Mouse (Mus musculus) hindbrain, embryonic 11.5 days (tissue): Measurements from ENCODE around the gene Lmntd1. TPM values are rescaled to one million over a fixed set of nuclear protein-coding genes. Genes with fewer than 3 reads are reported as not detected.

Source experiments
- ATAC-seq: fragments of 200-750 bp; cut with Nextera tagmentation; 2 replicates; pipeline ENCODE4 v1.8.0; 2017; ENCODE audit warnings: mild to moderate bottlenecking, moderate TSS enrichment, moderate library complexity; ENCODE audit not compliant: low FRiP score
- DNase-seq: peaks from one replicate; pipeline ENCODE4 v3.0.0-alpha.2; 2015; ENCODE audit warnings: low spot score
- H3K27ac ChIP-seq: fragments of 300-500 bp; sonication (generic); 2 replicates; pipeline ENCODE4 v1.5.1; 2014; ENCODE audit warnings: mild to moderate bottlenecking, low read depth, low read length
- H3K27me3 ChIP-seq: fragments of 300-500 bp; sonication (generic); 2 replicates; pipeline ENCODE4 v1.6.1; 2014; ENCODE audit warnings: mild to moderate bottlenecking, low read length, moderate library complexity, mixed read lengths; ENCODE audit not compliant: control insufficient read depth, insufficient read depth
- H3K36me3 ChIP-seq: fragments of 300-500 bp; sonication (generic); 2 replicates; pipeline ENCODE4 v1.6.1; 2014; ENCODE audit warnings: mild to moderate bottlenecking, low read length, moderate library complexity, mixed read lengths; ENCODE audit not compliant: control insufficient read depth, insufficient read depth
- H3K4me1 ChIP-seq: fragments of 300-500 bp; sonication (generic); replicated peaks from 2 replicates; pipeline ENCODE4 v1.6.1; 2014; ENCODE audit warnings: low read length, mixed read lengths; ENCODE audit not compliant: control insufficient read depth, insufficient read depth
- H3K4me2 ChIP-seq: fragments of 300-500 bp; sonication (generic); replicated peaks from 2 replicates; pipeline ENCODE4 v1.6.1; 2014; ENCODE audit warnings: mild to moderate bottlenecking, low read depth, low read length
- H3K4me3 ChIP-seq: fragments of 300-500 bp; sonication (generic); 2 replicates; pipeline ENCODE4 v1.5.1; 2014; ENCODE audit warnings: low read depth, low read length
- H3K9ac ChIP-seq: fragments of 300-500 bp; sonication (generic); 2 replicates; pipeline ENCODE4 v1.6.1; 2014; ENCODE audit warnings: low read depth, low read length
- H3K9me3 ChIP-seq: fragments of 300-500 bp; sonication (generic); 2 replicates; pipeline ENCODE4 v1.6.1; 2016; ENCODE audit warnings: low read length; ENCODE audit not compliant: control insufficient read depth
- WGBS: fragments of 180-500 bp; shearing (Covaris S2); extraction: QIAGEN DNeasy Blood & Tissue Kit; methylation state at CpG from one replicate; pipeline ENCODE4 v1.1.7; 2014; 5-methylcytosine and 5-hydroxymethylcytosine counted together
- polyA plus RNA-seq: library from polyadenylated mRNA; unstranded; fragments of >200 nt; fragmentation: Nextera tagmentation; extraction: Ambion mirVana; gene quantifications from 2 replicates; pipeline ENCODE4 v1.2.1, GENCODE M21; 2014

The Lmntd1 gene
- polyA plus RNA-seq, 1 experiment from 2014 or later: not detected

GRCm38 (mm10) chr6:145612611-145613010 lies 1.5 kb downstream of the Lmntd1 start:
- Histone ChIP-seq H3K4me3 (no peak overlapping the region), H3K9me3 (no peaks in the 10 kb centered on the region), H3K27me3 (no peaks in the 10 kb centered on the region), H3K9ac (no peak overlapping the region), H3K4me1 (no peaks in the 10 kb centered on the region), H3K27ac (no peak overlapping the region), H3K4me2 (no peak overlapping the region), H3K36me3 (no peaks in the 10 kb centered on the region)
- DNase-seq (no peak), ATAC-seq (no peak)
- 91% methylated on average over 3 of the region's 3 CpGs for WGBS

GRCm38 (mm10) chr6:145610901-145611300 lies 3.2 kb downstream of the Lmntd1 start:
- H3K4me2 ChIP-seq: no peak overlapping the region
- ATAC-seq: no peak
- WGBS: 86% methylated on average over 5 of the region's 5 CpGs

GRCm38 (mm10) chr6:145608693-145609092 lies 5.4 kb downstream of the Lmntd1 start:
- no peaks in the 10 kb centered on the region for H3K27me3 ChIP-seq
- H3K4me1 ChIP-seq: no peaks in the 10 kb centered on the region

More at GRCm38 (mm10) chr6:145610901-145611300, 3.2 kb downstream of the Lmntd1 start:
- Histone ChIP-seq H3K27ac (no peak overlapping the region), H3K9me3 (no peaks in the 10 kb centered on the region), H3K4me3 (no peak overlapping the region), H3K27me3 (no peaks in the 10 kb centered on the region), H3K36me3 (no peaks in the 10 kb centered on the region), H3K4me1 (no peaks in the 10 kb centered on the region), H3K9ac (no peak overlapping the region)
- no peak for DNase-seq

GRCm38 (mm10) chr6:145607746-145608145 lies 6.4 kb downstream of the Lmntd1 start:
- no peaks in the 10 kb centered on the region for H3K9me3 ChIP-seq
- no peaks in the 10 kb centered on the region for H3K36me3 ChIP-seq
- no peak for DNase-seq
- H3K27ac ChIP-seq: no peak overlapping the region
- H3K27me3 ChIP-seq: no peaks in the 10 kb centered on the region
- H3K4me2 ChIP-seq: no peak overlapping the region
- no peak overlapping the region for H3K9ac ChIP-seq
- no peak overlapping the region for H3K4me3 ChIP-seq
- no peak for ATAC-seq
- 90% methylated on average over 4 of the region's 4 CpGs for WGBS
- no peaks in the 10 kb centered on the region for H3K4me1 ChIP-seq

More at GRCm38 (mm10) chr6:145608693-145609092, 5.4 kb downstream of the Lmntd1 start:
- no peaks in the 10 kb centered on the region for H3K36me3 ChIP-seq
- no peak overlapping the region for H3K4me3 ChIP-seq
- WGBS: 83% methylated on average over 5 of the region's 5 CpGs
- H3K9ac ChIP-seq: no peak overlapping the region
- H3K27ac ChIP-seq: no peak overlapping the region
- DNase-seq: no peak
- H3K4me2 ChIP-seq: no peak overlapping the region
- ATAC-seq: no peak
- H3K9me3 ChIP-seq: no peaks in the 10 kb centered on the region

GRCm38 (mm10) chr6:145605203-145605602 lies 8.9 kb downstream of the Lmntd1 start:
- DNase-seq (no peak), ATAC-seq (no peak)
- H3K4me3 ChIP-seq: no peak overlapping the region
- H3K4me2 ChIP-seq: no peak overlapping the region
- WGBS: 59% methylated on average over 3 of the region's 3 CpGs
- H3K27me3 ChIP-seq: no peaks in the 10 kb centered on the region
- H3K9ac ChIP-seq: no peak overlapping the region
- H3K36me3 ChIP-seq: no peaks in the 10 kb centered on the region
- H3K27ac ChIP-seq: no peak overlapping the region
- H3K4me1 ChIP-seq: no peaks in the 10 kb centered on the region
- H3K9me3 ChIP-seq: no peaks in the 10 kb centered on the region

GRCm38 (mm10) chr6:145604648-145605047 lies 9.5 kb downstream of the Lmntd1 start:
- H3K4me2 ChIP-seq: no peak overlapping the region
- ATAC-seq: no peak
- no peak for DNase-seq
- H3K9ac ChIP-seq: no peak overlapping the region
- H3K27ac ChIP-seq: no peak overlapping the region
- 79% methylated on average over 4 of the region's 4 CpGs for WGBS
- no peaks in the 10 kb centered on the region for H3K36me3 ChIP-seq
- no peak overlapping the region for H3K4me3 ChIP-seq
- no peaks in the 10 kb centered on the region for H3K27me3 ChIP-seq
- no peaks in the 10 kb centered on the region for H3K4me1 ChIP-seq
- H3K9me3 ChIP-seq: no peaks in the 10 kb centered on the region

- H3K27me3 ChIP-seq: no peaks in the 10 kb centered on the region
- H3K36me3 ChIP-seq: no peaks in the 10 kb centered on the region
- no peak overlapping the region for H3K4me3 ChIP-seq
- DNase-seq: no peak
- no peaks in the 10 kb centered on the region for H3K9me3 ChIP-seq
- WGBS: 45% methylated on average over 2 of the region's 2 CpGs
- no peaks in the 10 kb centered on the region for H3K4me1 ChIP-seq
- no peak overlapping the region for H3K27ac ChIP-seq
- H3K9ac ChIP-seq: no peak overlapping the region
- no peak for ATAC-seq
- H3K4me2 ChIP-seq: no peak overlapping the region
These were observed 10.0 kb downstream of the Lmntd1 start for GRCm38 (mm10) chr6:145604126-145604525.

- Histone ChIP-seq H3K27me3 (no peaks in the 10 kb centered on the region), H3K4me3 (no peak overlapping the region), H3K9me3 (no peaks in the 10 kb centered on the region), H3K4me1 (no peaks in the 10 kb centered on the region), H3K9ac (no peak overlapping the region), H3K4me2 (no peak overlapping the region), H3K36me3 (no peaks in the 10 kb centered on the region), H3K27ac (no peak overlapping the region)
- WGBS: 68% methylated on average over 11 of the region's 11 CpGs
- ATAC-seq: no peak
- DNase-seq: no peak
These were observed 15.1 kb downstream of the Lmntd1 start for GRCm38 (mm10) chr6:145598794-145599555.

GRCm38 (mm10) chr6:145595905-145596304 lies 18.2 kb downstream of the Lmntd1 start:
- DNase-seq: no peak
- Histone ChIP-seq H3K4me1 (no peaks in the 10 kb centered on the region), H3K4me3 (no peak overlapping the region), H3K36me3 (no peaks in the 10 kb centered on the region), H3K9ac (no peak overlapping the region), H3K9me3 (no peaks in the 10 kb centered on the region), H3K27ac (no peak overlapping the region), H3K4me2 (no peak overlapping the region), H3K27me3 (no peaks in the 10 kb centered on the region)
- ATAC-seq: no peak
- 84% methylated on average over 4 of the region's 4 CpGs for WGBS
